Mouse (Mus musculus): ENCODE results near the gene Olfr807. TPM values are rescaled to one million over a fixed set of nuclear protein-coding genes. Genes with fewer than 3 reads are reported as not detected.

The Olfr807 gene
- polyA plus RNA-seq (2012; rRNA removed) = not detected in 2 replicates

GRCm38 (mm10) chr10:129757693-129758092 lies at the start of gene Olfr807:
TSS of gene Olfr807 (minus strand) at chr10:129757793.
- 75% methylated on average over 1 of the region's 1 CpGs for WGBS
- Histone ChIP-seq H3K36me3 (ENCODE audit: control insufficient read depth, insufficient read depth, low read length) (no peaks in the 10 kb centered on the region), H3K4me3 (ENCODE audit: insufficient read depth, low read depth, low read length) (no peak within 1 kb of the TSS), H3K27me3 (replicated peaks; ENCODE audit: control insufficient read depth, insufficient read depth, low read length) (no peaks in the 10 kb centered on the region), H3K4me1 (ENCODE audit: control insufficient read depth, insufficient read depth, low read length) (no peaks in the 10 kb centered on the region), H3K27ac (ENCODE audit: insufficient read depth, low read depth, low read length) (no peak within 1 kb of the TSS)
- no peak for DNase-seq
- TF ChIP-seq CTCF (conservative IDR thresholded peaks at IDR 0.05; ENCODE audit: insufficient read depth, insufficient read length, low read depth, low read length) = no peak
- TF ChIP-seq POLR2A (IDR thresholded peaks at IDR 0.05; ENCODE audit: low read depth, low read length) = no peak

GRCm38 (mm10) chr10:129804296-129804695 lies 46.7 kb upstream of the Olfr807 start, which contains the start of gene Olfr811:
TSS of gene Olfr811 (minus strand) at chr10:129804396.
- TF ChIP-seq POLR2A (IDR thresholded peaks at IDR 0.05; ENCODE audit: low read depth, low read length) = no peak
- no peak for TF ChIP-seq CTCF (conservative IDR thresholded peaks at IDR 0.05; ENCODE audit: insufficient read depth, insufficient read length, low read depth, low read length)
- Histone ChIP-seq H3K4me3 (ENCODE audit: insufficient read depth, low read depth, low read length) (no peak within 1 kb of the TSS), H3K27ac (ENCODE audit: insufficient read depth, low read depth, low read length) (no peak within 1 kb of the TSS), H3K36me3 (ENCODE audit: control insufficient read depth, insufficient read depth, low read length) (no peaks in the 10 kb centered on the region), H3K4me1 (ENCODE audit: control insufficient read depth, insufficient read depth, low read length) (no peaks in the 10 kb centered on the region), H3K27me3 (replicated peaks; ENCODE audit: control insufficient read depth, insufficient read depth, low read length) (no peaks in the 10 kb centered on the region)
- no peak for DNase-seq
- WGBS = 84% methylated on average over 4 of the region's 4 CpGs

- Histone ChIP-seq H3K27ac (ENCODE audit: insufficient read depth, low read depth, low read length) (no peak within 1 kb of the TSS), H3K4me3 (ENCODE audit: insufficient read depth, low read depth, low read length) (no peak within 1 kb of the TSS), H3K36me3 (ENCODE audit: control insufficient read depth, insufficient read depth, low read length) (no peaks in the 10 kb centered on the region), H3K27me3 (replicated peaks; ENCODE audit: control insufficient read depth, insufficient read depth, low read length) (no peaks in the 10 kb centered on the region), H3K4me1 (ENCODE audit: control insufficient read depth, insufficient read depth, low read length) (no peaks in the 10 kb centered on the region)
- no peak for TF ChIP-seq CTCF (conservative IDR thresholded peaks at IDR 0.05; ENCODE audit: insufficient read depth, insufficient read length, low read depth, low read length)
- DNase-seq = no peak
Measured at GRCm38 (mm10) chr10:129794817-129795216, 37.2 kb upstream of the Olfr807 start, which contains the start of gene Olfr810. TSS of gene Olfr810 (minus strand) at chr10:129794917.

GRCm38 (mm10) chr10:129778123-129778522 lies 20.5 kb upstream of the Olfr807 start:
- Histone ChIP-seq H3K4me3 (ENCODE audit: insufficient read depth, low read depth, low read length) (no peak overlapping the region), H3K27ac (ENCODE audit: insufficient read depth, low read depth, low read length) (no peak overlapping the region), H3K4me1 (ENCODE audit: control insufficient read depth, insufficient read depth, low read length) (no peaks in the 10 kb centered on the region), H3K27me3 (replicated peaks; ENCODE audit: control insufficient read depth, insufficient read depth, low read length) (no peaks in the 10 kb centered on the region), H3K36me3 (ENCODE audit: control insufficient read depth, insufficient read depth, low read length) (no peaks in the 10 kb centered on the region)
- DNase-seq = no peak
- TF ChIP-seq POLR2A (IDR thresholded peaks at IDR 0.05; ENCODE audit: low read depth, low read length) (no peak), CTCF (conservative IDR thresholded peaks at IDR 0.05; ENCODE audit: insufficient read depth, insufficient read length, low read depth, low read length) (no peak)

- Histone ChIP-seq H3K27me3 (replicated peaks; ENCODE audit: control insufficient read depth, insufficient read depth, low read length) (no peaks in the 10 kb centered on the region), H3K27ac (ENCODE audit: insufficient read depth, low read depth, low read length) (no peak within 1 kb of the TSS), H3K4me3 (ENCODE audit: insufficient read depth, low read depth, low read length) (no peak within 1 kb of the TSS), H3K4me1 (ENCODE audit: control insufficient read depth, insufficient read depth, low read length) (no peaks in the 10 kb centered on the region), H3K36me3 (ENCODE audit: control insufficient read depth, insufficient read depth, low read length) (no peaks in the 10 kb centered on the region)
- no peak for DNase-seq
- TF ChIP-seq CTCF (conservative IDR thresholded peaks at IDR 0.05; ENCODE audit: insufficient read depth, insufficient read length, low read depth, low read length) (no peak), POLR2A (IDR thresholded peaks at IDR 0.05; ENCODE audit: low read depth, low read length) (no peak)
Measured at GRCm38 (mm10) chr10:129774338-129774737, 16.7 kb upstream of the Olfr807 start, which contains the start of gene Olfr809. TSS of gene Olfr809 (plus strand) at chr10:129774638.

GRCm38 (mm10) chr10:129765182-129765581 lies 7.6 kb upstream of the Olfr807 start, which contains the start of gene Olfr808:
TSS of gene Olfr808 (plus strand) at chr10:129765482.
- no peaks in the 10 kb centered on the region for H3K4me1 ChIP-seq (ENCODE audit: control insufficient read depth, insufficient read depth, low read length)
- H3K36me3 ChIP-seq (ENCODE audit: control insufficient read depth, insufficient read depth, low read length) = no peaks in the 10 kb centered on the region
- no peak for DNase-seq
- WGBS = 85% methylated on average over 1 of the region's 1 CpGs
- no peak for TF ChIP-seq POLR2A (IDR thresholded peaks at IDR 0.05; ENCODE audit: low read depth, low read length)
- no peak for TF ChIP-seq CTCF (conservative IDR thresholded peaks at IDR 0.05; ENCODE audit: insufficient read depth, insufficient read length, low read depth, low read length)
- no peaks in the 10 kb centered on the region for H3K27me3 ChIP-seq (replicated peaks; ENCODE audit: control insufficient read depth, insufficient read depth, low read length)
- H3K4me3 ChIP-seq (ENCODE audit: insufficient read depth, low read depth, low read length) = no peak within 1 kb of the TSS
- no peak within 1 kb of the TSS for H3K27ac ChIP-seq (ENCODE audit: insufficient read depth, low read depth, low read length)

GRCm38 (mm10) chr10:129741821-129742220 lies 15.8 kb downstream of the Olfr807 start, which contains the start of gene Olfr806:
TSS of gene Olfr806 (minus strand) at chr10:129741921.
- DNase-seq = no peak
- H3K27me3 ChIP-seq (replicated peaks; ENCODE audit: control insufficient read depth, insufficient read depth, low read length) = no peaks in the 10 kb centered on the region

More at GRCm38 (mm10) chr10:129741821-129742220, 15.8 kb downstream of the Olfr807 start, which contains the start of gene Olfr806:
- no peak within 1 kb of the TSS for H3K4me3 ChIP-seq (ENCODE audit: insufficient read depth, low read depth, low read length)
- no peaks in the 10 kb centered on the region for H3K36me3 ChIP-seq (ENCODE audit: control insufficient read depth, insufficient read depth, low read length)
- TF ChIP-seq POLR2A (IDR thresholded peaks at IDR 0.05; ENCODE audit: low read depth, low read length) (no peak), CTCF (conservative IDR thresholded peaks at IDR 0.05; ENCODE audit: insufficient read depth, insufficient read length, low read depth, low read length) (no peak)
- no peaks in the 10 kb centered on the region for H3K4me1 ChIP-seq (ENCODE audit: control insufficient read depth, insufficient read depth, low read length)
- no peak within 1 kb of the TSS for H3K27ac ChIP-seq (ENCODE audit: insufficient read depth, low read depth, low read length)

Data from kidney, adult 2 months (tissue).